Mouse (Mus musculus): ENCODE data around the gene Psma7.

- no peak for TF ChIP-seq EP300 (IDR thresholded peaks at IDR 0.05)
- TF ChIP-seq CTCF (IDR thresholded peaks at IDR 0.05): no peak
Measured at GRCm38 (mm10) chr2:180084565-180084964, 42.3 kb upstream of the Psma7 start.
